Mouse (Mus musculus): ENCODE results near the gene Art2b.

DNA sequence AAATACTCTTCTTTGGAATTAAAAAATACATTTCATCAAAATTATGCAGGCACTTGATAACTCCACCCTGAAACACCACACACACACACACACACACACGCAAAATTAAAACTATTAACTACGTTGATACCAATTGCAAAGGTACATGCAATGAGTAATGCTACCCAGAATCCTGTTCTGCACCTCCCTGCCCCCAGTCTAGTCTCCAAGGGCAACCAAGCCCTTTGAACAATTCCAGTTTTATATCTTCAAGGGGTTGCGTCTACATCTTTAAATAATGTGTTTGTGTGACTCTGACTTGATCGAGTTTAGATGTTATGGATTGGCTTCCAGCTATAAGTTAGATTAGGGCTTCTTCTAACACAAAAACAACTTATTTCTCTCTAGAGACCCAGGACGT lies 49.9 kb downstream of the Art2b start:
- no peak for TF ChIP-seq POLR2A (IDR thresholded peaks at IDR 0.05; ENCODE audit: low read depth, low read length)
- no peak for TF ChIP-seq MAFK (IDR thresholded peaks at IDR 0.05; ENCODE audit: insufficient replicate concordance, low read length)
- TF ChIP-seq CTCF (conservative IDR thresholded peaks at IDR 0.05 in 1 of 2, IDR thresholded peaks at IDR 0.05 in 1 of 2; ENCODE audit: low read depth in 2 of 2, low read length in 2 of 2), result no peak
- no peak for TF ChIP-seq KAT2A (IDR thresholded peaks at IDR 0.05; ENCODE audit: insufficient replicate concordance, low read length)
- TF ChIP-seq RAD21 (IDR thresholded peaks at IDR 0.05; ENCODE audit: low read depth, low read length), result no peak
- no peak for TF ChIP-seq ELF1 (IDR thresholded peaks at IDR 0.05; ENCODE audit: low read depth, low read length)
- TF ChIP-seq CHD1 (IDR thresholded peaks at IDR 0.05; ENCODE audit: low read depth, low read length), result no peak
- TF ChIP-seq NELFE (IDR thresholded peaks at IDR 0.05; ENCODE audit: low read depth, low read length), result no peak
